Mouse (Mus musculus) MEL (cell line): ENCODE data around the gene H60b. TPM values are rescaled to one million over a fixed set of nuclear protein-coding genes. Genes with fewer than 3 reads are reported as not detected.

Source experiments
- DNase-seq: peaks from one replicate; pipeline ENCODE4 v3.0.0; 2011; ENCODE audit warnings: low read depth, low spot score
- H3K27ac ChIP-seq: 2 replicates; pipeline ENCODE4 v1.5.1; 2012; ENCODE audit warnings: low read depth, mild to moderate bottlenecking, control low read depth, low read length, moderate library complexity; ENCODE audit not compliant: control insufficient read depth
- H3K27me3 ChIP-seq, 2 experiments: fragments of 150-350 bp in 1 of 2; sonication (generic) in 1 of 2; 2 replicates each; pipeline ENCODE4 v1.6.1; 2012; ENCODE audit warnings: low read length in 2 of 2, mild to moderate bottlenecking in 2 of 2, improper control_type of control experiment in 1 of 2, moderate library complexity in 1 of 2; ENCODE audit not compliant: insufficient read depth in 2 of 2, control insufficient read depth in 1 of 2
- H3K36me3 ChIP-seq, 2 experiments: 2 replicates each; pipeline ENCODE4 v1.6.1; 2012 to 2014; ENCODE audit warnings: low read length in 2 of 2, improper control_type of control experiment in 1 of 2, inconsistent platforms in 1 of 2, mild to moderate bottlenecking in 1 of 2; ENCODE audit not compliant: insufficient read depth in 2 of 2, control insufficient read depth in 1 of 2
- H3K4me1 ChIP-seq, 2 experiments: fragments of 150-350 bp in 1 of 2; sonication (generic) in 1 of 2; 2 replicates each; pipeline ENCODE4 v1.6.1; 2012; ENCODE audit warnings: low read length in 2 of 2, improper control_type of control experiment in 1 of 2, mild to moderate bottlenecking in 1 of 2; ENCODE audit not compliant: insufficient read depth in 2 of 2, control insufficient read depth in 1 of 2
- H3K4me3 ChIP-seq, 2 experiments: fragments of 150-350 bp in 1 of 2; sonication (generic) in 1 of 2; 2 replicates each; pipeline ENCODE4 v1.5.1; 2012; ENCODE audit warnings: low read depth in 2 of 2, low read length in 2 of 2, mild to moderate bottlenecking in 2 of 2, moderate library complexity in 2 of 2, control low read depth in 1 of 2, improper control_type of control experiment in 1 of 2; ENCODE audit not compliant: control insufficient read depth in 1 of 2, insufficient read depth in 1 of 2
- H3K79me2 ChIP-seq: 2 replicates; pipeline ENCODE4 v1.6.1; 2012; ENCODE audit warnings: mild to moderate bottlenecking, low read length, moderate library complexity; ENCODE audit not compliant: control insufficient read depth, poor library complexity, insufficient read depth
- H3K9ac ChIP-seq: 2 replicates; pipeline ENCODE4 v1.6.1; 2012; ENCODE audit warnings: low read depth, mild to moderate bottlenecking, control low read depth, low read length, moderate library complexity; ENCODE audit not compliant: control insufficient read depth, poor library complexity, severe bottlenecking
- H3K9me3 ChIP-seq: fragments of 150-350 bp; sonication (generic); replicated peaks from 2 replicates; pipeline ENCODE4 v1.6.1; 2012; ENCODE audit warnings: mild to moderate bottlenecking, low read length, improper control_type of control experiment, moderate library complexity; ENCODE audit not compliant: insufficient read depth
- BHLHE40 ChIP-seq: IDR thresholded peaks from 2 replicates; pipeline ENCODE4 v1.6.1; 2012; ENCODE audit warnings: low read depth, mild to moderate bottlenecking, inconsistent platforms, low read length, improper control_type of control experiment, borderline replicate concordance
- CHD1 ChIP-seq: IDR thresholded peaks from 2 replicates; pipeline ENCODE4 v1.6.1; 2012; ENCODE audit warnings: low read depth, mild to moderate bottlenecking, inconsistent platforms, low read length, improper control_type of control experiment
- ETS1 ChIP-seq: IDR thresholded peaks from 2 replicates; pipeline ENCODE4 v1.6.1; 2012; ENCODE audit warnings: low read depth, mild to moderate bottlenecking, inconsistent platforms, low read length, improper control_type of control experiment, moderate library complexity
- GABPA ChIP-seq: IDR thresholded peaks from 2 replicates; pipeline ENCODE4 v1.6.1; 2012; ENCODE audit warnings: low read depth, mild to moderate bottlenecking, inconsistent platforms, low read length, improper control_type of control experiment, moderate library complexity
- GATA1 ChIP-seq: IDR thresholded peaks from 2 replicates; pipeline ENCODE4 v1.6.1; 2011; ENCODE audit warnings: low read depth, low read length, improper control_type of control experiment
- HCFC1 ChIP-seq: IDR thresholded peaks from 2 replicates; pipeline ENCODE4 v1.6.1; 2012; ENCODE audit warnings: low read depth, mild to moderate bottlenecking, inconsistent platforms, low read length, improper control_type of control experiment, moderate library complexity
- JUND ChIP-seq: IDR thresholded peaks from 2 replicates; pipeline ENCODE4 v1.6.1; 2011; ENCODE audit warnings: low read depth, mild to moderate bottlenecking, improper control_type of control experiment, low read length
- KAT2A ChIP-seq: conservative IDR thresholded peaks from 2 replicates; pipeline ENCODE4 v1.6.1; 2012; ENCODE audit warnings: low read depth, low read length, improper control_type of control experiment, inconsistent platforms
- MEF2A ChIP-seq: IDR thresholded peaks from 2 replicates; pipeline ENCODE4 v1.6.1; 2014; ENCODE audit warnings: low read depth, mild to moderate bottlenecking, inconsistent platforms, low read length, improper control_type of control experiment; ENCODE audit not compliant: poor library complexity, insufficient replicate concordance, severe bottlenecking; ENCODE audit errors: extremely low read depth
- MYC ChIP-seq: IDR thresholded peaks from 2 replicates; pipeline ENCODE4 v1.6.1; 2011; ENCODE audit warnings: low read depth, mild to moderate bottlenecking, low read length, improper control_type of control experiment, moderate library complexity
- NELFE ChIP-seq: IDR thresholded peaks from 2 replicates; pipeline ENCODE4 v1.6.1; 2011; ENCODE audit warnings: low read depth, low read length, improper control_type of control experiment
- POLR2AphosphoS2 ChIP-seq: IDR thresholded peaks from 2 replicates; pipeline ENCODE4 v1.6.1; 2011; ENCODE audit warnings: low read length, improper control_type of control experiment
- RCOR1 ChIP-seq: IDR thresholded peaks from 2 replicates; pipeline ENCODE4 v1.6.1; 2012; ENCODE audit warnings: low read depth, mild to moderate bottlenecking, inconsistent platforms, low read length, improper control_type of control experiment
- TCF12 ChIP-seq: IDR thresholded peaks from 2 replicates; pipeline ENCODE4 v1.6.1; 2014; ENCODE audit warnings: low read depth, mild to moderate bottlenecking, inconsistent platforms, low read length, improper control_type of control experiment, moderate library complexity
- USF1 ChIP-seq: IDR thresholded peaks from 2 replicates; pipeline ENCODE4 v1.6.1; 2014; ENCODE audit warnings: low read depth, mild to moderate bottlenecking, inconsistent platforms, low read length, improper control_type of control experiment, moderate library complexity
- ZC3H11A ChIP-seq: IDR thresholded peaks from 2 replicates; pipeline ENCODE4 v1.6.1; 2012; ENCODE audit warnings: low read depth, mild to moderate bottlenecking, inconsistent platforms, low read length, improper control_type of control experiment
- ZMIZ1 ChIP-seq: IDR thresholded peaks from 2 replicates; pipeline ENCODE4 v1.6.1; 2012; ENCODE audit warnings: low read depth, mild to moderate bottlenecking, inconsistent platforms, low read length, improper control_type of control experiment, moderate library complexity
- polyA plus RNA-seq, 2 experiments: library from polyadenylated mRNA; stranded (reverse) in 1 of 2; unstranded in 1 of 2; fragments of >175 nt in 1 of 2; fragments of >200 nt in 1 of 2; gene quantifications; 2 replicates each; pipeline versions ENCODE4 v1.2.1 to v1.2.4; 2012; ENCODE audit warnings: low replicate concordance in 2 of 2, low read depth in 1 of 2; ENCODE audit not compliant: insufficient read length in 2 of 2, insufficient read depth in 1 of 2, missing spikeins in 1 of 2
- total RNA-seq: library from RNA; depleted of rRNA; stranded (reverse); fragments of 300-350 nt; gene quantifications from 2 replicates; pipeline ENCODE4 v1.2.3, GENCODE M21; 2012; rRNA removed

H60b gene
- total and polyA plus RNA-seq, 3 experiments, result not detected

GRCm38 (mm10) chr10:22322858-22323257, 164.5 kb downstream of the H60b start:
- Histone ChIP-seq H3K9ac (no peak overlapping the region), H3K36me3 (no peaks in the 10 kb centered on the region; a peak in 2 of 4 replicates), H3K4me3 (no peak overlapping the region), H3K9me3 (no peaks in the 10 kb centered on the region), H3K27me3 (no peaks in the 10 kb centered on the region), H3K79me2 (no peaks in the 10 kb centered on the region), H3K27ac (no peak overlapping the region), H3K4me1 (no peaks in the 10 kb centered on the region)
- DNase-seq, result no peak
- TF ChIP-seq POLR2AphosphoS2, result no peak
- TF ChIP-seq ZMIZ1, result no peak
- no peak for TF ChIP-seq MYC
- no peak for TF ChIP-seq TCF12
- TF ChIP-seq USF1, result no peak
- no peak for TF ChIP-seq KAT2A
- TF ChIP-seq ETS1, result no peak
- no peak for TF ChIP-seq MEF2A
- no peak for TF ChIP-seq RCOR1
- TF ChIP-seq GATA1, result no peak
- no peak for TF ChIP-seq JUND
- no peak for TF ChIP-seq HCFC1
- no peak for TF ChIP-seq BHLHE40
- no peak for TF ChIP-seq NELFE
- TF ChIP-seq ZC3H11A, result no peak
- TF ChIP-seq CHD1, result no peak
- no peak for TF ChIP-seq GABPA

Other genes starting within 250 kb of the H60b start
- gene 4930444G20Rik, start 90.5 kb upstream of the H60b start, total RNA-seq, result not detected in 2 replicates
- not detected for gene 4930444G20Rik, start 90.5 kb upstream of the H60b start, polyA plus RNA-seq
- 2.2 and 2.8 TPM in 2 replicates for gene E030030I06Rik, start 9.3 kb upstream of the H60b start, total RNA-seq
- 1 to 10 TPM in 1 of 2 experiments, not detected in 1; 3.2 TPM for gene E030030I06Rik, start 9.3 kb upstream of the H60b start, polyA plus RNA-seq
- not detected in 2 replicates for gene Raet1e, start within 50 bp of the H60b start, total RNA-seq
- gene Raet1e, start within 50 bp of the H60b start, polyA plus RNA-seq, result not detected
- gene Raet1d, start 202.0 kb downstream of the H60b start, total RNA-seq, result 0.08 and 0.26 TPM in 2 replicates
- under 1 TPM in 1 of 2 experiments, not detected in 1; 0.42 TPM for gene Raet1d, start 202.0 kb downstream of the H60b start, polyA plus RNA-seq